Mouse (Mus musculus) limb, embryonic 13.5 days (tissue): ENCODE results near the gene A430005L14Rik. TPM values are rescaled to one million over a fixed set of nuclear protein-coding genes. Genes with fewer than 3 reads are reported as not detected.
"Not testable (repeated sequence)": the region's sequence is repeated elsewhere in the genome, so short reads cannot be mapped to it uniquely, and the experiment has no call there.

Source experiments
- ATAC-seq: fragments of 200-750 bp; cut with Nextera tagmentation; 2 replicates; pipeline ENCODE4 v1.8.0; 2017; ENCODE audit warnings: low read depth, moderate number of reproducible peaks, moderate TSS enrichment; ENCODE audit not compliant: low FRiP score
- H3K27ac ChIP-seq: fragments of 300-500 bp; sonication (generic); 2 replicates; pipeline ENCODE4 v1.5.1; 2015; ENCODE audit warnings: inconsistent platforms, mild to moderate bottlenecking, moderate library complexity
- H3K27me3 ChIP-seq: fragments of 300-500 bp; sonication (generic); 2 replicates; pipeline ENCODE4 v1.6.1; 2015; ENCODE audit warnings: mild to moderate bottlenecking, inconsistent platforms
- H3K36me3 ChIP-seq: fragments of 300-500 bp; sonication (generic); 2 replicates; pipeline ENCODE4 v1.6.1; 2015; ENCODE audit warnings: inconsistent platforms, mild to moderate bottlenecking, moderate library complexity
- H3K4me1 ChIP-seq: fragments of 300-500 bp; sonication (generic); 2 replicates; pipeline ENCODE4 v1.6.1; 2015; ENCODE audit warnings: inconsistent platforms
- H3K4me2 ChIP-seq: fragments of 300-500 bp; sonication (generic); replicated peaks from 2 replicates; pipeline ENCODE4 v1.6.1; 2015; ENCODE audit warnings: inconsistent platforms, mild to moderate bottlenecking, moderate library complexity
- H3K4me3 ChIP-seq: fragments of 300-500 bp; sonication (generic); 2 replicates; pipeline ENCODE4 v1.5.1; 2015; ENCODE audit warnings: moderate library complexity, mild to moderate bottlenecking, inconsistent platforms
- H3K9ac ChIP-seq: fragments of 300-500 bp; sonication (generic); 2 replicates; pipeline ENCODE4 v1.6.1; 2015; ENCODE audit warnings: mild to moderate bottlenecking, inconsistent platforms
- H3K9me3 ChIP-seq: fragments of 300-500 bp; sonication (generic); 2 replicates; pipeline ENCODE4 v1.6.1; 2016; ENCODE audit warnings: inconsistent platforms
- WGBS: fragments of 180-500 bp; shearing (Covaris S2); methylation state at CpG from one replicate; pipeline ENCODE4 v1.1.7; 2015; 5-methylcytosine and 5-hydroxymethylcytosine counted together
- polyA plus RNA-seq: library from polyadenylated mRNA; unstranded; fragments of >200 nt; fragmentation: Nextera tagmentation; extraction: Ambion mirVana; gene quantifications from 2 replicates; pipeline ENCODE4 v1.2.1, GENCODE M21; 2015

Gene A430005L14Rik
- 82.8 and 83.6 TPM in 2 replicates for polyA plus RNA-seq

DNA sequence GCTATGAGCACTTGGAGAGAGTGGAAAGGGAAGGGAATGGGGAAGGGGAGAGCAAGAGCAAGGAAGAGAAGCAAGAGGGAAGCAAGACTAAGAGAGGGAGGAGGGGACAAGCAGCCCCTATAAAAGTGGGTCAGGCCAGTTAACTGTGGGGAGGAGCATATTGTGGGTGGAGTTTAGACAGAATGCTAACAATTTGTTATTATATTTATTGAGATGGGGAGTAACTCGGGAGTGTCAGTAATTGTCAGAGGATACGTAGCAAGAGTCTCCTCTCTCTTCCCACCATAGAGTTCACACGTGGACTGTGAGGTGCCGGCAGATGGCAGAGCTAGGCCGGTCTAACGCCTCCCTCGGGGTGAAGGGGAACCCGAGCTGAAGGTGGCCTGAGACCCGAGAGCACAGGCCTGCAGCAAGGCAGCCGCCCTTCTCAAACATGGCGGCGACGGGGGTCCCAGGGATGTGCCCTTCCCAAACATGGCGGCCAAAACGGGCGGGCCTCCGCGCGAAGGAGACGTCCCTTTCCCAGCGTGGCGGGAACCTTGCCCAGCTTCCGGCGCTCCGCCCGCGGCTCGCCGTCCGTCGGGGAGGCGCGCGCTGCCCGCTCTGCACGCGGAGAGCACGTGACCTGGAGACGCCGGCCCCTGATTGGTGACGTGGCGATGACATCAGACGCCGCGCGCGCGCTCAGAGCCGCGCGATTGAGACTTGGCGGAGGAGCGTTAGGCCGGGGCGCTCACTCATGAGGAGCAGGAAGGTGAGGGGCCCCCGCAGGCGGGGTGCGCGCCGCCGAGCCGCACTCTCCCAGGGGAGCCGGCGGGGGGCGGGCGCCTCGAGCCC is at the start of gene A430005L14Rik:
TSS of gene A430005L14Rik (plus strand) at position 669 of the 837 bp plus-strand sequence.
- peaks cover 26% of the 10 kb centered on the region for H3K4me1 ChIP-seq
- H3K4me2 ChIP-seq = peak within 1 kb of the TSS; percentile 77
- ATAC-seq = peak; percentile 96
- peak within 1 kb of the TSS; percentile 66 for H3K4me3 ChIP-seq
- peak within 1 kb of the TSS; percentile 90 for H3K9ac ChIP-seq
- 2% methylated on average over 63 of the region's 67 CpGs for WGBS
- H3K36me3 ChIP-seq = peaks cover 23% of the 10 kb centered on the region
- H3K9me3 ChIP-seq = no peaks in the 10 kb centered on the region
- H3K27me3 ChIP-seq = peaks cover 8% of the 10 kb centered on the region; the same call in 1 of the 2 replicates
- peak within 1 kb of the TSS; percentile 95 for H3K27ac ChIP-seq

DNA sequence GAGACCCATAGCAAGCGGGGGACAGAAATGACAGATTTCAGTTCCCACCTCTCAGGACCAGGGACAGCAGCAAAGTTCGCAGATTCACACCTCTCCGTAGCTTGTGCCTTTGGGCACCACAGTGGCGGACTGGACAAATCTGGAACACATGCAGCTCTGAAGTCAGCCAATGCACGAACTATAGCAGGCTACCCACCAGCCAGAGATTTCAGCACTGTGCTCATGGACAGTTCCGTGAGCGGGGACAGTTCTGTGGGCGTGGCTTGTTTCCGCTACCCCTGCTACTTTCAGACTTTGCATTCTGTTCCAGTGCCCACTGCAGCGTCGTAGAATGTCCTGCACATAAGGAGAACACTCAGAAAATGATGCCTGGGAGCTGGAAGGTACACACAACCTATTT is 49.5 kb upstream of the A430005L14Rik start:
- H3K4me2 ChIP-seq = no peak overlapping the region
- H3K9ac ChIP-seq = no peak overlapping the region
- H3K27me3 ChIP-seq = no peaks in the 10 kb centered on the region
- 18% methylated on average over 11 of the region's 11 CpGs for WGBS
- H3K9me3 ChIP-seq = no peaks in the 10 kb centered on the region
- ATAC-seq = peak; percentile 61; the same call in 1 of the 2 replicates
- H3K27ac ChIP-seq = no peak overlapping the region
- no peaks in the 10 kb centered on the region for H3K36me3 ChIP-seq
- no peaks in the 10 kb centered on the region for H3K4me1 ChIP-seq
- H3K4me3 ChIP-seq = no peak overlapping the region

DNA sequence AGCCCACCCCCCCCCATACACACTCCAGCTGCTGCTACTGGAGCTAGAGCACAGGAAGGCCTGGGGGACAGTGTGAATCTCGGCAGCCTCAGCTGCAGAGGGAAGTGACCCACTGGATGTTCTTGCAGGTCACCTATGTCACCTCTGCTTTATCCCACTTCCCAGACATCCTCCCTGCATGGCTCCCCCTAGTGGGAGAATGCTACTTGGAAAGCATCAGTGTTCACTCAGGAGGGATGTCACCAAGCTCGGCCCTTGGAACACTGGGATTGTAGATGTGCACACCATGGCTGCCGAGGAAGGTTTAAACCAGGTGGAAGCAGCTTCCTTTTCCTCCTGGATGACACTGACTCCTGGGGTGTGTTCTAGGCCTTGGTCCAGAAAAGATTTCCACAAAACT is 43.4 kb upstream of the A430005L14Rik start:
- no peak overlapping the region for H3K9ac ChIP-seq
- H3K27me3 ChIP-seq = peaks cover 10% of the 10 kb centered on the region; the same call in 1 of the 2 replicates
- H3K27ac ChIP-seq = no peak overlapping the region
- no peaks in the 10 kb centered on the region for H3K36me3 ChIP-seq
- no peak overlapping the region for H3K4me3 ChIP-seq
- WGBS = 68% methylated on average over 3 of the region's 3 CpGs
- H3K4me1 ChIP-seq = no peaks in the 10 kb centered on the region
- H3K9me3 ChIP-seq = no peaks in the 10 kb centered on the region
- no peak for ATAC-seq
- no peak overlapping the region for H3K4me2 ChIP-seq

DNA sequence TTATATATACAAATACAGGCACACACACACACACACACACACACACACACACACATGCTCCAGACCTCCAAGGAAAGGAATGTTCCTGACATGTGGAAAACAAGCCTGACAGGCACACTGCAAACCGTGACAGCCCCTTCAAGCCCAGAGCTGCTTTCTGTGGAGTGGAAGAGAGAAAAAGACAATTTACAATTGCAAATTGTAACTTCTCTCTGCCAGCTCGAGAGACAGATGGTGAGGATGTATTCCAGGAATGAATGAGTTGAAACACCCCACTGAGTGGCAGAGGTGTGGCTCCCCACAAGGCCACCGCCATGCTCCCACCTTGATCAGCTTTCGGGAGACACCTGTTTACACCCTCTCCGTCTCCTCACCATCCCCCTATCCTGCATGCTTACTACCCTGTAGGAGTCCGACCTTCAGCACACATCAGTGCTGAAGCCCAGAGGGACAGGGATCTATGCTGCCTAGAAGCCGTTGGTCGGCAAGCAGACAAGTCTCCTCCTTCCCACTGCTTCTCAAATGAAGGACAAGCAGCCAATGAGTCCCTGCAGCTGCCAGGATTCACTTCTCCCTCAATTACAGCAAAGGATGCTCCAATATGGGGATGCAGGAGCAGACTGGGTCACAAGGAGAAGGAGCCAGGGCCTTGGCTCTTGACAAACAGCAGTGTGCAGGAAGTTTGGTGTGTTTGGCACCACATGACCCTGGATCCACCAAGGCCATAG is 39.1 kb upstream of the A430005L14Rik start:
- Histone ChIP-seq H3K4me3 (no peak overlapping the region), H3K27me3 (peaks cover 10% of the 10 kb centered on the region; the same call in 1 of the 2 replicates), H3K36me3 (no peaks in the 10 kb centered on the region), H3K9me3 (no peaks in the 10 kb centered on the region), H3K4me2 (no peak overlapping the region), H3K27ac (no peak overlapping the region), H3K9ac (no peak overlapping the region), H3K4me1 (no peaks in the 10 kb centered on the region)
- 44% methylated on average over 8 of the region's 8 CpGs for WGBS
- no peak for ATAC-seq

GRCm38 (mm10) chr4:153920517-153921233 is 36.4 kb upstream of the A430005L14Rik start:
- Histone ChIP-seq H3K27me3 (peaks cover 10% of the 10 kb centered on the region; the same call in 1 of the 2 replicates), H3K27ac (no peak overlapping the region), H3K9ac (no peak overlapping the region), H3K9me3 (no peaks in the 10 kb centered on the region), H3K4me3 (no peak overlapping the region), H3K4me2 (no peak overlapping the region), H3K4me1 (no peaks in the 10 kb centered on the region), H3K36me3 (no peaks in the 10 kb centered on the region)
- 67% methylated on average over 9 of the region's 9 CpGs for WGBS
- ATAC-seq = no peak

DNA sequence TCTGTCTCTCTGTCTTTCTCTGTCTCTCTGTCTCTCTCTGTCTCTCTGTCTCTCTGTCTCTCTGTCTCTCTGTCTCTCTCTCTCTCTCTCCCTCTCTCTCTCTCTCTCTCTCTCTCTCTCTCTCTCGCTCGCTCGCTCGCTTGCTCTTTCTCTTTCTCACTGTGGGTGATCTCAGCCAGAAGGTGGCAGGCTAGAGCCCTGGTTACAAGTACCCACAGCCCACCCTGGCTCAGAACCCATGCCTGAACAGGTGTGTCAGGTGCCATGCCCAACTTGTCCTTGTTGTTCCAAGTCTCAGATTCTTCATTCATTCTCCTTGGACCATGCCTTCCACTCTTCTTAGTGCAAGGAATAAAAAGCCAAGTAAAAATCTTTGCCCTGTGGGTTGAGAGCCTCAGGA is 34.9 kb upstream of the A430005L14Rik start:
- H3K9ac ChIP-seq, H3K27ac ChIP-seq, H3K9me3 ChIP-seq, H3K4me1 ChIP-seq, ATAC-seq, H3K4me2 ChIP-seq, H3K4me3 ChIP-seq, H3K27me3 ChIP-seq, H3K36me3 ChIP-seq: not testable (repeated sequence)
- WGBS = 34% methylated on average over 4 of the region's 4 CpGs

DNA sequence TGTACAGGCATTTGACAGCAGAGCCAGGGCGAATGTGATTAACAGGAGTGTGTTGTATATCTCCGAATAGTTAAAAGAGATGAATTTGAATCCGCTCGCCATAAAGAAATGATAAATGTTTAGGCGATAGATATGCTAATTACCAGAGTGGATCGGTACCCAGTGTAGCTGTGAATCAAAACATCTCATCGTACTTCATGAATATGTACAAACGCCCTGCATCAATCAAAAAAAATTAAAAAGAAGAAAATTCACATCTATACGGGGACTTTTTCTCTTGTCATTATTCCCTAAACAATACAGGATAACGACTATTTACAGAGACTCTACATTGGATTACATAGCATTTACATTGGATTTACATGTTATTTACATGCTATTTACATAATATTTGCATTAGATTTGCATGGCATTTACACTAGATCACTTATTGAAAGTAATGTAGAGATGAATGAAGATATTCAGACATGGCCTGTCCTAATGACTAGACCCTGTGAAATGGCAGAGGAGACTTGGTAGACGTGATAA is 28.2 kb upstream of the A430005L14Rik start:
- Histone ChIP-seq H3K9ac (no peak overlapping the region), H3K4me2 (no peak overlapping the region), H3K36me3 (no peaks in the 10 kb centered on the region), H3K27me3 (no peaks in the 10 kb centered on the region), H3K27ac (no peak overlapping the region), H3K9me3 (no peaks in the 10 kb centered on the region), H3K4me3 (no peak overlapping the region), H3K4me1 (no peaks in the 10 kb centered on the region)
- no peak for ATAC-seq
- 89% methylated on average over 11 of the region's 11 CpGs for WGBS

DNA sequence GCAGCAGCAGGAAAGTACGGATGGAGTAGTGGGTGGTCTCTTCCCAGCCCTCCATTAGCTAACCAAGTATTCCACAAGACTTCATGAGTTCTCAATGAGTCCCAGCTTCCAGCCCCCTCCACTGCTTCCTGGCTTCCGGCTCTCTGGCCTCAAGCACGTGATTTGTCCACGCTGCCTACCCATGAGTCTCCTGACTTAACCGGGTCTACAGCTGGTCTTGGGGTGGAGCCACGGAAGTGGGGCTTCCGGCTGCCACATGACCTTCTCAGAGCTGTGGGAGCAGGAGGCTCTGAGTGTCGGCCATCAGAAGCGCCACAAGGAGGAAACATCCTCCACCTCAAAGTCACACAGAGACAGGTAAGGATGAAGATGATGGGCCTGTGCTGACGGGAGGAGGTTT is 27.6 kb upstream of the A430005L14Rik start:
- no peaks in the 10 kb centered on the region for H3K27me3 ChIP-seq
- no peak for ATAC-seq
- H3K9ac ChIP-seq = no peak overlapping the region
- no peaks in the 10 kb centered on the region for H3K36me3 ChIP-seq
- H3K4me1 ChIP-seq = no peaks in the 10 kb centered on the region
- H3K4me3 ChIP-seq = no peak overlapping the region
- no peak overlapping the region for H3K27ac ChIP-seq
- WGBS = 68% methylated on average over 10 of the region's 10 CpGs
- no peak overlapping the region for H3K4me2 ChIP-seq
- H3K9me3 ChIP-seq = no peaks in the 10 kb centered on the region

DNA sequence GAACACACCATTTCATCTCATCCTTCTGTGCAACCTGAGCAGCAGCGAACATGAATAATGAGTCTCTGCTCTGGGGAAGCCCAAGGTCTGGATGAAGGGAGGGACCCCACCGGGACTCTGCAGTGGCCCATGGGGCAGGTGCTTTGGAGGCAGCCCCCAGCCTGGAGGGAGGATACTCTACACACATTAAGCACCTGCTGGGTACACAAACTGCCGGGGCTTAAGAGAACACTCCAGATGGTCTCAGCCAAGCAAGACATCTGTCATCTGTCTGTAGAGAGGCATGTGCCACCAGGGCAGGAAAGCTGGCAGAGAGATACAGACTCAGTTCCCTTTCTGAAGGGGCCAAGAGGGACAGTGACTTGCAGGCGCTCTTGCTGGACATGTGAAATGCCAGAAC is 27.1 kb upstream of the A430005L14Rik start:
- 81% methylated on average over 4 of the region's 4 CpGs for WGBS
- Histone ChIP-seq H3K27me3 (no peaks in the 10 kb centered on the region), H3K4me3 (no peak overlapping the region), H3K9ac (no peak overlapping the region), H3K4me2 (no peak overlapping the region), H3K9me3 (no peaks in the 10 kb centered on the region), H3K4me1 (no peaks in the 10 kb centered on the region), H3K27ac (no peak overlapping the region), H3K36me3 (no peaks in the 10 kb centered on the region)
- ATAC-seq = no peak

DNA sequence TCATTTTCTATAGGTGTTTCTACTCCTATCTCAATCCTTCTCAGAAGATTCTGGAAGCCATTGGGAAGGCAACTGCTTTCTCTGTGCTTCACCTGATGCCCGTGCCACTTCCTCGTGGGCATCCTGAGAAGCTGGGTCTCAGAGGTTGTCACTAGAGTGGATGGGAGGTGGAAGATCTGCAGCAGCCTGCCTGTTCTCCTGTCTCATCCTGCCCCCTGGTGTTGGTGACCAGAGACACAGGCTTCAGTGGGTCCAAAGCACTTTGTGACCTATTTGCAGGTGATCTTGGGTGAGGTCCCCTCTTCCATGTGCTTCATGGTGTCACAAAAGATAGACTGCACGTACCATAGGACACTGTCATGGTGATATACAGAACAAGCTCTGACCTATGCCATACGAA is 13.8 kb upstream of the A430005L14Rik start:
- Histone ChIP-seq H3K4me2 (no peak overlapping the region), H3K27me3 (peaks cover 36% of the 10 kb centered on the region), H3K27ac (no peak overlapping the region), H3K4me1 (peaks cover 6% of the 10 kb centered on the region; the same call in 1 of the 2 replicates), H3K9me3 (no peaks in the 10 kb centered on the region), H3K36me3 (no peaks in the 10 kb centered on the region), H3K9ac (no peak overlapping the region), H3K4me3 (no peak overlapping the region)
- WGBS = 72% methylated on average over 4 of the region's 4 CpGs
- no peak for ATAC-seq

DNA sequence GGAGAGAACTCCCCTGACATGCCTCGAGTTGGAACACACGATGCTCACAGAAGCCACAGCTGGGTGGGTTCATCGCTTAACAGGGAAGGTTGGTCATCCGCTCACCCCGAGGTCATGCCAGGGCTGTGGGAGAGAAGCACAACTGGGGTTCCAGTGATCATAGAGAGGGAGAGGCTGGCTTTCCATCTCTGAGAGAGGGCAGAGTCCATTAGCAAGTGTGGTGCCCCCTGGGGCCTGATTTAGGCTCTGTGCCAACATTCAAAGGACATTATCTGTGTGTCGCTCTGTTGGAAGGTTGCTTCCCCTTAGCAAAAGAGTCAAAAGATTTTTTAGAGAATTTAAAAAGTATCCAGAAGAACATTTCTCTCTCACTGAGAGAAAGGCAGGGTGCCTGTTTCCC is 12.8 kb upstream of the A430005L14Rik start:
- H3K4me3 ChIP-seq = no peak overlapping the region
- peaks cover 31% of the 10 kb centered on the region for H3K27me3 ChIP-seq
- H3K4me1 ChIP-seq = peaks cover 6% of the 10 kb centered on the region; the same call in 1 of the 2 replicates
- no peak overlapping the region for H3K9ac ChIP-seq
- WGBS = 57% methylated on average over 6 of the region's 6 CpGs
- no peak overlapping the region for H3K4me2 ChIP-seq
- no peaks in the 10 kb centered on the region for H3K9me3 ChIP-seq
- ATAC-seq = no peak
- H3K36me3 ChIP-seq = no peaks in the 10 kb centered on the region
- no peak overlapping the region for H3K27ac ChIP-seq
